Mouse (Mus musculus): ENCODE data around the gene Spryd3. TPM values are rescaled to one million over a fixed set of nuclear protein-coding genes. Genes with fewer than 3 reads are reported as not detected.
A peak's percentile ranks its signal among the peaks of the same experiment; 100 is the strongest.

Spryd3 gene
- polyA plus RNA-seq (2015; fragmentation: Nextera tagmentation; extraction: Ambion mirVana) = 16.0 and 22.4 TPM in 2 replicates

GRCm38 (mm10) chr15:102136129-102136758 lies at the start of gene Spryd3:
Spryd3 (minus strand) TSS chr15:102136234.
- Histone ChIP-seq H3K4me3 (peak within 1 kb of the TSS; percentile 68), H3K9me3 (replicated peaks) (no peaks in the 10 kb centered on the region), H3K4me2 (peak within 1 kb of the TSS; percentile 75), H3K27ac (peak within 1 kb of the TSS; percentile 75), H3K9ac (peak within 1 kb of the TSS; percentile 72), H3K27me3 (no peaks in the 10 kb centered on the region), H3K36me3 (peaks cover 7% of the 10 kb centered on the region; the same call in 1 of the 2 replicates), H3K4me1 (replicated peaks) (peaks cover 18% of the 10 kb centered on the region)
- ATAC-seq (replicated peaks; ENCODE audit: insufficient number of reproducible peaks, insufficient read depth, low FRiP score, low read depth) = peak; percentile 98
- under 1% methylated on average over 50 of the region's 50 CpGs for WGBS

GRCm38 (mm10) chr15:102183076-102183475 lies 47.0 kb upstream of the Spryd3 start:
- WGBS = 74% methylated on average over 3 of the region's 3 CpGs
- Histone ChIP-seq H3K27me3 (no peaks in the 10 kb centered on the region), H3K4me2 (no peak overlapping the region), H3K4me1 (replicated peaks) (no peaks in the 10 kb centered on the region; the same call in 1 of the 2 replicates), H3K36me3 (peaks cover 19% of the 10 kb centered on the region; the same call in 1 of the 2 replicates), H3K9me3 (replicated peaks) (no peaks in the 10 kb centered on the region), H3K27ac (no peak overlapping the region), H3K9ac (no peak overlapping the region), H3K4me3 (no peak overlapping the region)
- ATAC-seq (replicated peaks; ENCODE audit: insufficient number of reproducible peaks, insufficient read depth, low FRiP score, low read depth) = no peak

- H3K4me1 ChIP-seq (replicated peaks) = no peaks in the 10 kb centered on the region
- no peak overlapping the region for H3K4me3 ChIP-seq
- H3K36me3 ChIP-seq = peaks cover 15% of the 10 kb centered on the region; the same call in 1 of the 2 replicates
- WGBS = 90% methylated on average over 14 of the region's 14 CpGs
- no peaks in the 10 kb centered on the region for H3K9me3 ChIP-seq (replicated peaks)
- H3K27ac ChIP-seq = no peak overlapping the region
- no peaks in the 10 kb centered on the region for H3K27me3 ChIP-seq
- no peak for ATAC-seq (replicated peaks; ENCODE audit: insufficient number of reproducible peaks, insufficient read depth, low FRiP score, low read depth)
- no peak overlapping the region for H3K4me2 ChIP-seq
- H3K9ac ChIP-seq = no peak overlapping the region
Observed at GRCm38 (mm10) chr15:102179924-102180323, 43.9 kb upstream of the Spryd3 start.

- WGBS = 79% methylated on average over 9 of the region's 9 CpGs
- Histone ChIP-seq H3K4me1 (replicated peaks) (no peaks in the 10 kb centered on the region), H3K4me3 (no peak overlapping the region), H3K4me2 (no peak overlapping the region), H3K27me3 (no peaks in the 10 kb centered on the region), H3K9me3 (replicated peaks) (peaks cover 4% of the 10 kb centered on the region; the same call in 1 of the 2 replicates), H3K36me3 (peaks cover 15% of the 10 kb centered on the region; the same call in 1 of the 2 replicates), H3K27ac (no peak overlapping the region), H3K9ac (no peak overlapping the region)
- no peak for ATAC-seq (replicated peaks; ENCODE audit: insufficient number of reproducible peaks, insufficient read depth, low FRiP score, low read depth)
Observed at GRCm38 (mm10) chr15:102179106-102179505, 43.1 kb upstream of the Spryd3 start.

GRCm38 (mm10) chr15:102178279-102178678 lies 42.2 kb upstream of the Spryd3 start:
- no peak overlapping the region for H3K4me3 ChIP-seq
- no peak overlapping the region for H3K4me2 ChIP-seq
- H3K27ac ChIP-seq = no peak overlapping the region
- no peak for ATAC-seq (replicated peaks; ENCODE audit: insufficient number of reproducible peaks, insufficient read depth, low FRiP score, low read depth)
- 16% methylated on average over 6 of the region's 6 CpGs for WGBS
- peaks cover 12% of the 10 kb centered on the region; the same call in 1 of the 2 replicates for H3K36me3 ChIP-seq
- H3K9me3 ChIP-seq (replicated peaks) = peaks cover 4% of the 10 kb centered on the region; the same call in 1 of the 2 replicates
- H3K27me3 ChIP-seq = no peaks in the 10 kb centered on the region
- H3K4me1 ChIP-seq (replicated peaks) = no peaks in the 10 kb centered on the region
- no peak overlapping the region for H3K9ac ChIP-seq

GRCm38 (mm10) chr15:102177417-102177816 lies 41.4 kb upstream of the Spryd3 start:
- peaks cover 4% of the 10 kb centered on the region; the same call in 1 of the 2 replicates for H3K9me3 ChIP-seq (replicated peaks)
- H3K4me1 ChIP-seq (replicated peaks) = no peaks in the 10 kb centered on the region
- peaks cover 8% of the 10 kb centered on the region; the same call in 1 of the 2 replicates for H3K36me3 ChIP-seq
- no peak overlapping the region for H3K4me3 ChIP-seq
- H3K27me3 ChIP-seq = no peaks in the 10 kb centered on the region
- H3K27ac ChIP-seq = no peak overlapping the region
- no peak overlapping the region for H3K9ac ChIP-seq
- H3K4me2 ChIP-seq = no peak overlapping the region
- ATAC-seq (replicated peaks; ENCODE audit: insufficient number of reproducible peaks, insufficient read depth, low FRiP score, low read depth) = no peak
- WGBS = 83% methylated on average over 8 of the region's 8 CpGs

GRCm38 (mm10) chr15:102176571-102177316 lies 40.7 kb upstream of the Spryd3 start:
- H3K27me3 ChIP-seq = no peaks in the 10 kb centered on the region
- 72% methylated on average over 7 of the region's 7 CpGs for WGBS
- peaks cover 8% of the 10 kb centered on the region; the same call in 1 of the 2 replicates for H3K36me3 ChIP-seq
- no peak overlapping the region for H3K9ac ChIP-seq
- H3K4me3 ChIP-seq = no peak overlapping the region
- H3K4me1 ChIP-seq (replicated peaks) = no peaks in the 10 kb centered on the region
- H3K9me3 ChIP-seq (replicated peaks) = peaks cover 4% of the 10 kb centered on the region; the same call in 1 of the 2 replicates
- no peak overlapping the region for H3K27ac ChIP-seq
- no peak for ATAC-seq (replicated peaks; ENCODE audit: insufficient number of reproducible peaks, insufficient read depth, low FRiP score, low read depth)
- no peak overlapping the region for H3K4me2 ChIP-seq

- no peak overlapping the region for H3K9ac ChIP-seq
- no peak overlapping the region for H3K4me2 ChIP-seq
- H3K4me1 ChIP-seq (replicated peaks) = no peaks in the 10 kb centered on the region
- no peak overlapping the region for H3K27ac ChIP-seq
- ATAC-seq (replicated peaks; ENCODE audit: insufficient number of reproducible peaks, insufficient read depth, low FRiP score, low read depth) = no peak
- no peaks in the 10 kb centered on the region for H3K27me3 ChIP-seq
- peaks cover 8% of the 10 kb centered on the region; the same call in 1 of the 2 replicates for H3K36me3 ChIP-seq
- WGBS = 82% methylated on average over 16 of the region's 16 CpGs
- no peak overlapping the region for H3K4me3 ChIP-seq
- peaks cover 4% of the 10 kb centered on the region; the same call in 1 of the 2 replicates for H3K9me3 ChIP-seq (replicated peaks)
Observed at GRCm38 (mm10) chr15:102175736-102176319, 39.8 kb upstream of the Spryd3 start.

GRCm38 (mm10) chr15:102173581-102173980 lies 37.5 kb upstream of the Spryd3 start:
- Histone ChIP-seq H3K4me2 (no peak overlapping the region), H3K27me3 (no peaks in the 10 kb centered on the region), H3K4me1 (replicated peaks) (no peaks in the 10 kb centered on the region), H3K36me3 (peaks cover 4% of the 10 kb centered on the region; the same call in 1 of the 2 replicates), H3K27ac (no peak overlapping the region), H3K9ac (no peak overlapping the region), H3K9me3 (replicated peaks) (peaks cover 4% of the 10 kb centered on the region; the same call in 1 of the 2 replicates), H3K4me3 (no peak overlapping the region)
- 84% methylated on average over 3 of the region's 3 CpGs for WGBS
- ATAC-seq (replicated peaks; ENCODE audit: insufficient number of reproducible peaks, insufficient read depth, low FRiP score, low read depth) = no peak

GRCm38 (mm10) chr15:102169064-102169463 lies 33.0 kb upstream of the Spryd3 start:
- 73% methylated on average over 2 of the region's 2 CpGs for WGBS

GRCm38 (mm10) chr15:102167620-102168021 lies 31.6 kb upstream of the Spryd3 start:
- Histone ChIP-seq H3K9ac (no peak overlapping the region), H3K4me2 (no peak overlapping the region), H3K27me3 (no peaks in the 10 kb centered on the region), H3K36me3 (no peaks in the 10 kb centered on the region), H3K4me3 (no peak overlapping the region), H3K4me1 (replicated peaks) (peaks cover 10% of the 10 kb centered on the region), H3K9me3 (replicated peaks) (no peaks in the 10 kb centered on the region), H3K27ac (peak overlapping the region; percentile 53)
- 0 out of 2 replicates have a peak, but pooled peaks have one; percentile 35 for ATAC-seq (replicated peaks; ENCODE audit: insufficient number of reproducible peaks, insufficient read depth, low FRiP score, low read depth)
- 28% methylated on average over 6 of the region's 6 CpGs for WGBS

More at GRCm38 (mm10) chr15:102169064-102169463, 33.0 kb upstream of the Spryd3 start:
- peaks cover 10% of the 10 kb centered on the region for H3K4me1 ChIP-seq (replicated peaks)
- H3K27me3 ChIP-seq = no peaks in the 10 kb centered on the region
- ATAC-seq (replicated peaks; ENCODE audit: insufficient number of reproducible peaks, insufficient read depth, low FRiP score, low read depth) = no peak
- no peaks in the 10 kb centered on the region for H3K36me3 ChIP-seq
- no peak overlapping the region for H3K27ac ChIP-seq
- no peak overlapping the region for H3K4me2 ChIP-seq
- no peak overlapping the region for H3K9ac ChIP-seq
- no peaks in the 10 kb centered on the region for H3K9me3 ChIP-seq (replicated peaks)
- no peak overlapping the region for H3K4me3 ChIP-seq
